Mouse (Mus musculus) MEL (cell line): ENCODE measurements around the gene Cachd1. TPM values are rescaled to one million over a fixed set of nuclear protein-coding genes. Genes with fewer than 3 reads are reported as not detected.

ENCODE experiments used
- DNase-seq: peaks from one replicate; pipeline ENCODE4 v3.0.0; 2011; ENCODE audit warnings: low read depth, low spot score
- H3K27ac ChIP-seq: 2 replicates; pipeline ENCODE4 v1.5.1; 2012; ENCODE audit warnings: low read depth, mild to moderate bottlenecking, control low read depth, low read length, moderate library complexity; ENCODE audit not compliant: control insufficient read depth
- H3K27me3 ChIP-seq, 2 experiments: fragments of 150-350 bp in 1 of 2; sonication (generic) in 1 of 2; 2 replicates each; pipeline ENCODE4 v1.6.1; 2012; ENCODE audit warnings: low read length in 2 of 2, mild to moderate bottlenecking in 2 of 2, improper control_type of control experiment in 1 of 2, moderate library complexity in 1 of 2; ENCODE audit not compliant: insufficient read depth in 2 of 2, control insufficient read depth in 1 of 2
- H3K36me3 ChIP-seq, 2 experiments: 2 replicates each; pipeline ENCODE4 v1.6.1; 2012 to 2014; ENCODE audit warnings: low read length in 2 of 2, improper control_type of control experiment in 1 of 2, inconsistent platforms in 1 of 2, mild to moderate bottlenecking in 1 of 2; ENCODE audit not compliant: insufficient read depth in 2 of 2, control insufficient read depth in 1 of 2
- H3K4me1 ChIP-seq, 2 experiments: fragments of 150-350 bp in 1 of 2; sonication (generic) in 1 of 2; 2 replicates each; pipeline ENCODE4 v1.6.1; 2012; ENCODE audit warnings: low read length in 2 of 2, improper control_type of control experiment in 1 of 2, mild to moderate bottlenecking in 1 of 2; ENCODE audit not compliant: insufficient read depth in 2 of 2, control insufficient read depth in 1 of 2
- H3K4me3 ChIP-seq, 2 experiments: fragments of 150-350 bp in 1 of 2; sonication (generic) in 1 of 2; 2 replicates each; pipeline ENCODE4 v1.5.1; 2012; ENCODE audit warnings: low read depth in 2 of 2, low read length in 2 of 2, mild to moderate bottlenecking in 2 of 2, moderate library complexity in 2 of 2, control low read depth in 1 of 2, improper control_type of control experiment in 1 of 2; ENCODE audit not compliant: control insufficient read depth in 1 of 2, insufficient read depth in 1 of 2
- H3K79me2 ChIP-seq: 2 replicates; pipeline ENCODE4 v1.6.1; 2012; ENCODE audit warnings: mild to moderate bottlenecking, low read length, moderate library complexity; ENCODE audit not compliant: control insufficient read depth, poor library complexity, insufficient read depth
- H3K9ac ChIP-seq: 2 replicates; pipeline ENCODE4 v1.6.1; 2012; ENCODE audit warnings: low read depth, mild to moderate bottlenecking, control low read depth, low read length, moderate library complexity; ENCODE audit not compliant: control insufficient read depth, poor library complexity, severe bottlenecking
- H3K9me3 ChIP-seq: fragments of 150-350 bp; sonication (generic); replicated peaks from 2 replicates; pipeline ENCODE4 v1.6.1; 2012; ENCODE audit warnings: mild to moderate bottlenecking, low read length, improper control_type of control experiment, moderate library complexity; ENCODE audit not compliant: insufficient read depth
- BHLHE40 ChIP-seq: IDR thresholded peaks from 2 replicates; pipeline ENCODE4 v1.6.1; 2012; ENCODE audit warnings: low read depth, mild to moderate bottlenecking, inconsistent platforms, low read length, improper control_type of control experiment, borderline replicate concordance
- CTCF ChIP-seq, 3 experiments: IDR thresholded peaks in 2 of 3; conservative IDR thresholded peaks in 1 of 3; 2 replicates each; pipeline ENCODE4 v1.5.1; 2011 to 2012; ENCODE audit warnings: low read length in 3 of 3, low read depth in 2 of 3, mild to moderate bottlenecking in 2 of 3, improper control_type of control experiment in 1 of 3, inconsistent platforms in 1 of 3, mixed read lengths in 1 of 3, moderate library complexity in 1 of 3; ENCODE audit not compliant: control insufficient read depth in 1 of 3, insufficient read depth in 1 of 3, poor library complexity in 1 of 3, severe bottlenecking in 1 of 3
- ETS1 ChIP-seq: IDR thresholded peaks from 2 replicates; pipeline ENCODE4 v1.6.1; 2012; ENCODE audit warnings: low read depth, mild to moderate bottlenecking, inconsistent platforms, low read length, improper control_type of control experiment, moderate library complexity
- GABPA ChIP-seq: IDR thresholded peaks from 2 replicates; pipeline ENCODE4 v1.6.1; 2012; ENCODE audit warnings: low read depth, mild to moderate bottlenecking, inconsistent platforms, low read length, improper control_type of control experiment, moderate library complexity
- GATA1 ChIP-seq: IDR thresholded peaks from 2 replicates; pipeline ENCODE4 v1.6.1; 2011; ENCODE audit warnings: low read depth, low read length, improper control_type of control experiment
- JUND ChIP-seq: IDR thresholded peaks from 2 replicates; pipeline ENCODE4 v1.6.1; 2011; ENCODE audit warnings: low read depth, mild to moderate bottlenecking, improper control_type of control experiment, low read length
- KAT2A ChIP-seq: conservative IDR thresholded peaks from 2 replicates; pipeline ENCODE4 v1.6.1; 2012; ENCODE audit warnings: low read depth, low read length, improper control_type of control experiment, inconsistent platforms
- MAFK ChIP-seq: IDR thresholded peaks from 2 replicates; pipeline ENCODE4 v1.6.1; 2011; ENCODE audit warnings: low read depth, mild to moderate bottlenecking, low read length, improper control_type of control experiment, borderline replicate concordance
- MAX ChIP-seq: IDR thresholded peaks from 2 replicates; pipeline ENCODE4 v1.6.1; 2011; ENCODE audit warnings: low read length, improper control_type of control experiment
- MEF2A ChIP-seq: IDR thresholded peaks from 2 replicates; pipeline ENCODE4 v1.6.1; 2014; ENCODE audit warnings: low read depth, mild to moderate bottlenecking, inconsistent platforms, low read length, improper control_type of control experiment; ENCODE audit not compliant: poor library complexity, insufficient replicate concordance, severe bottlenecking; ENCODE audit errors: extremely low read depth
- NELFE ChIP-seq: IDR thresholded peaks from 2 replicates; pipeline ENCODE4 v1.6.1; 2011; ENCODE audit warnings: low read depth, low read length, improper control_type of control experiment
- NRF1 ChIP-seq: IDR thresholded peaks from 2 replicates; pipeline ENCODE4 v1.6.1; 2014; ENCODE audit warnings: low read depth, mild to moderate bottlenecking, inconsistent platforms, low read length, improper control_type of control experiment, moderate library complexity; ENCODE audit not compliant: poor library complexity, insufficient read depth, severe bottlenecking
- POLR2A ChIP-seq, 2 experiments: IDR thresholded peaks; 2 replicates each; pipeline ENCODE4 v1.6.1; 2011 to 2012; ENCODE audit warnings: low read length in 2 of 2, mild to moderate bottlenecking in 2 of 2, control low read depth in 1 of 2, improper control_type of control experiment in 1 of 2, low read depth in 1 of 2, moderate library complexity in 1 of 2; ENCODE audit not compliant: control insufficient read depth in 1 of 2, insufficient read depth in 1 of 2, poor library complexity in 1 of 2
- RAD21 ChIP-seq: IDR thresholded peaks from 2 replicates; pipeline ENCODE4 v1.6.1; 2011; ENCODE audit warnings: mild to moderate bottlenecking, low read depth, low read length, improper control_type of control experiment
- RCOR1 ChIP-seq: IDR thresholded peaks from 2 replicates; pipeline ENCODE4 v1.6.1; 2012; ENCODE audit warnings: low read depth, mild to moderate bottlenecking, inconsistent platforms, low read length, improper control_type of control experiment
- SMC3 ChIP-seq: IDR thresholded peaks from 2 replicates; pipeline ENCODE4 v1.6.1; 2011; ENCODE audit warnings: low read depth, low read length, improper control_type of control experiment
- TBP ChIP-seq: IDR thresholded peaks from 2 replicates; pipeline ENCODE4 v1.8.0; 2011; ENCODE audit warnings: low read depth, low read length, improper control_type of control experiment
- TCF12 ChIP-seq: IDR thresholded peaks from 2 replicates; pipeline ENCODE4 v1.6.1; 2014; ENCODE audit warnings: low read depth, mild to moderate bottlenecking, inconsistent platforms, low read length, improper control_type of control experiment, moderate library complexity
- UBTF ChIP-seq: IDR thresholded peaks from 2 replicates; pipeline ENCODE4 v1.6.1; 2012; ENCODE audit warnings: low read depth, mild to moderate bottlenecking, inconsistent platforms, low read length, improper control_type of control experiment, moderate library complexity, borderline replicate concordance; ENCODE audit not compliant: insufficient read depth
- USF1 ChIP-seq: IDR thresholded peaks from 2 replicates; pipeline ENCODE4 v1.6.1; 2014; ENCODE audit warnings: low read depth, mild to moderate bottlenecking, inconsistent platforms, low read length, improper control_type of control experiment, moderate library complexity
- USF2 ChIP-seq, 2 experiments: IDR thresholded peaks; 2 replicates each; pipeline ENCODE4 v1.6.1; 2011 to 2012; ENCODE audit warnings: improper control_type of control experiment in 2 of 2, low read length in 2 of 2, borderline replicate concordance in 1 of 2, inconsistent platforms in 1 of 2, low read depth in 1 of 2, mild to moderate bottlenecking in 1 of 2; ENCODE audit not compliant: insufficient read depth in 1 of 2
- ZC3H11A ChIP-seq: IDR thresholded peaks from 2 replicates; pipeline ENCODE4 v1.6.1; 2012; ENCODE audit warnings: low read depth, mild to moderate bottlenecking, inconsistent platforms, low read length, improper control_type of control experiment
- ZKSCAN1 ChIP-seq: IDR thresholded peaks from 2 replicates; pipeline ENCODE4 v1.6.1; 2012; ENCODE audit warnings: low read depth, mild to moderate bottlenecking, inconsistent platforms, low read length, improper control_type of control experiment, moderate library complexity
- ZMIZ1 ChIP-seq: IDR thresholded peaks from 2 replicates; pipeline ENCODE4 v1.6.1; 2012; ENCODE audit warnings: low read depth, mild to moderate bottlenecking, inconsistent platforms, low read length, improper control_type of control experiment, moderate library complexity
- polyA plus RNA-seq, 2 experiments: library from polyadenylated mRNA; stranded (reverse) in 1 of 2; unstranded in 1 of 2; fragments of >175 nt in 1 of 2; fragments of >200 nt in 1 of 2; gene quantifications; 2 replicates each; pipeline versions ENCODE4 v1.2.1 to v1.2.4; 2012; ENCODE audit warnings: low replicate concordance in 2 of 2, low read depth in 1 of 2; ENCODE audit not compliant: insufficient read length in 2 of 2, insufficient read depth in 1 of 2, missing spikeins in 1 of 2
- total RNA-seq: library from RNA; depleted of rRNA; stranded (reverse); fragments of 300-350 nt; gene quantifications from 2 replicates; pipeline ENCODE4 v1.2.3, GENCODE M21; 2012

Gene Cachd1
- total and polyA plus RNA-seq, 3 experiments = 4.0 to 15.8 TPM; not detected in 1

- TF ChIP-seq MAX (no peak), GATA1 (no peak), MAFK (no peak), ZKSCAN1 (no peak), KAT2A (no peak), GABPA (no peak), JUND (no peak), NRF1 (no peak), RCOR1 (no peak), USF2 (IDR thresholded peaks at IDR 0.05; ENCODE audit: borderline replicate concordance in 1 of 2, insufficient read depth in 1 of 2, low read depth in 1 of 2, low read length in 2 of 2) (no peak), USF1 (no peak), TBP (no peak)
- no peak for DNase-seq
- no peaks in the 10 kb centered on the region for H3K27me3 ChIP-seq
- no peak overlapping the region for H3K4me3 ChIP-seq
- H3K9ac ChIP-seq = no peak overlapping the region
- no peak overlapping the region for H3K27ac ChIP-seq
- no peaks in the 10 kb centered on the region for H3K79me2 ChIP-seq
- no peaks in the 10 kb centered on the region for H3K4me1 ChIP-seq
- H3K9me3 ChIP-seq = no peaks in the 10 kb centered on the region
- no peaks in the 10 kb centered on the region for H3K36me3 ChIP-seq
Observed at GRCm38 (mm10) chr4:100897943-100898342, 121.5 kb downstream of the Cachd1 start.

GRCm38 (mm10) chr4:100909694-100910340 lies 133.3 kb downstream of the Cachd1 start:
- H3K4me3 ChIP-seq = no peak overlapping the region
- H3K9ac ChIP-seq = no peak overlapping the region
- no peaks in the 10 kb centered on the region for H3K27me3 ChIP-seq
- TF ChIP-seq ZC3H11A (no peak), JUND (no peak), UBTF (no peak), NELFE (no peak), ZMIZ1 (no peak), ETS1 (no peak), ZKSCAN1 (no peak), MAFK (no peak), CTCF (IDR thresholded peaks at IDR 0.05 in 2 of 3, conservative IDR thresholded peaks at IDR 0.05 in 1 of 3; ENCODE audit: control insufficient read depth in 1 of 3, insufficient read depth in 1 of 3, low read depth in 2 of 3, low read length in 3 of 3, poor library complexity in 1 of 3, severe bottlenecking in 1 of 3) (no peak), TCF12 (no peak), MAX (no peak), KAT2A (no peak), POLR2A (IDR thresholded peaks at IDR 0.05; ENCODE audit: control insufficient read depth in 1 of 2, insufficient read depth in 1 of 2, low read depth in 1 of 2, low read length in 2 of 2, poor library complexity in 1 of 2) (no peak), RAD21 (no peak), SMC3 (no peak), MEF2A (no peak), BHLHE40 (no peak)
- H3K36me3 ChIP-seq = no peaks in the 10 kb centered on the region
- no peaks in the 10 kb centered on the region for H3K79me2 ChIP-seq
- no peaks in the 10 kb centered on the region for H3K9me3 ChIP-seq
- no peak overlapping the region for H3K27ac ChIP-seq
- DNase-seq = no peak
- H3K4me1 ChIP-seq = no peaks in the 10 kb centered on the region
